Mouse (Mus musculus) bone marrow macrophage, adult 2 months (primary cell): ENCODE measurements around the gene P4ha3.

Source experiments
- CTCF ChIP-seq: IDR thresholded peaks from 2 replicates; pipeline ENCODE4 v1.5.1; 2012; ENCODE audit warnings: low read depth, mild to moderate bottlenecking, low read length, moderate library complexity
- POLR2A ChIP-seq: IDR thresholded peaks from 2 replicates; pipeline ENCODE4 v1.6.1; 2012; ENCODE audit warnings: mild to moderate bottlenecking, low read depth, low read length, borderline replicate concordance

DNA sequence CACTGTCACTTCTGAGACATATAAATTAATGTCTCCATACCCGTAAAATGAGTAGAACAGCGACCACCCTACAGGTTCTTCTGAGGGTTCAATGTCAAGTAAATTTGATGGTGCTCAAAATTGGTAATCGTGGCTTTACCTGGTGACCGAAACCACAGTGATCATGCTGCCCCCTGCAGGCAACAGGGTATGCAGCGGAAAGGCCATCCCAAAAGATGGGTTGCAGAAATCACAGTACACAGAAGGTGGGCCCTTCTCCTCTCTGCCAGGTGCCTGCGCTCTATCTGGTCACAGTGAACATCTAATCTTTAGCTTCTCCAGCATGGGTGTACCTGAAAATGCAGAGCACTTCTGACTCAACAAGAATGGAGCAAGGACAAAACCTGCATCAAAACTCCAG, 40.2 kb downstream of the P4ha3 start:
- 0 out of 2 replicates have a peak, but pooled peaks have one; percentile 28 for TF ChIP-seq CTCF
- TF ChIP-seq POLR2A = no peak
